Mouse (Mus musculus): ENCODE data around the gene Tor3a. TPM values are rescaled to one million over a fixed set of nuclear protein-coding genes. Genes with fewer than 3 reads are reported as not detected.

The Tor3a gene
- polyA plus RNA-seq (2012; rRNA removed): 7.4 and 9.1 TPM in 2 replicates

GRCm38 (mm10) chr1:156674195-156675000 lies at the start of gene Tor3a:
TSS of gene Tor3a (minus strand) at chr1:156674356.
- peak within 1 kb of the TSS; percentile 77 for H3K4me3 ChIP-seq (ENCODE audit: insufficient read depth, low read length)
- no peak within 1 kb of the TSS for H3K27ac ChIP-seq (ENCODE audit: insufficient read depth, low read length)
- TF ChIP-seq POLR2A (IDR thresholded peaks at IDR 0.05; ENCODE audit: extremely low read depth, insufficient read depth, low read length): 0 out of 2 replicates have a peak, but pooled peaks have one; percentile 15
- no peak for TF ChIP-seq CTCF (IDR thresholded peaks at IDR 0.05; ENCODE audit: extremely low read depth, insufficient read depth, low read length)
- no peaks in the 10 kb centered on the region; the same call in 1 of the 2 replicates for H3K4me1 ChIP-seq (ENCODE audit: control insufficient read depth, insufficient read depth, low read length)

GRCm38 (mm10) chr1:156722089-156722488 lies 47.9 kb upstream of the Tor3a start:
- no peak overlapping the region for H3K27ac ChIP-seq (ENCODE audit: insufficient read depth, low read length)
- H3K4me1 ChIP-seq (ENCODE audit: control insufficient read depth, insufficient read depth, low read length): peaks cover 2% of the 10 kb centered on the region; the same call in 1 of the 2 replicates
- TF ChIP-seq CTCF (IDR thresholded peaks at IDR 0.05; ENCODE audit: extremely low read depth, insufficient read depth, low read length): no peak
- no peak for TF ChIP-seq POLR2A (IDR thresholded peaks at IDR 0.05; ENCODE audit: extremely low read depth, insufficient read depth, low read length)
- H3K4me3 ChIP-seq (ENCODE audit: insufficient read depth, low read length): no peak overlapping the region

- Histone ChIP-seq H3K4me1 (ENCODE audit: control insufficient read depth, insufficient read depth, low read length) (peaks cover 3% of the 10 kb centered on the region; the same call in 1 of the 2 replicates), H3K4me3 (ENCODE audit: insufficient read depth, low read length) (no peak overlapping the region), H3K27ac (ENCODE audit: insufficient read depth, low read length) (no peak overlapping the region)
- TF ChIP-seq POLR2A (IDR thresholded peaks at IDR 0.05; ENCODE audit: extremely low read depth, insufficient read depth, low read length) (no peak), CTCF (IDR thresholded peaks at IDR 0.05; ENCODE audit: extremely low read depth, insufficient read depth, low read length) (no peak)
These were observed 45.9 kb upstream of the Tor3a start for GRCm38 (mm10) chr1:156720046-156720445.

- Histone ChIP-seq H3K4me3 (ENCODE audit: insufficient read depth, low read length) (peak within 1 kb of the TSS; percentile 96), H3K4me1 (ENCODE audit: control insufficient read depth, insufficient read depth, low read length) (peaks cover 3% of the 10 kb centered on the region; the same call in 1 of the 2 replicates), H3K27ac (ENCODE audit: insufficient read depth, low read length) (peak within 1 kb of the TSS; percentile 74)
- TF ChIP-seq POLR2A (IDR thresholded peaks at IDR 0.05; ENCODE audit: extremely low read depth, insufficient read depth, low read length): peak; percentile 37; the same call in 1 of the 2 replicates
- no peak for TF ChIP-seq CTCF (IDR thresholded peaks at IDR 0.05; ENCODE audit: extremely low read depth, insufficient read depth, low read length)
These were observed 45.0 kb upstream of the Tor3a start, which contains the start of gene Fam20b for GRCm38 (mm10) chr1:156718950-156719805. TSS of gene Fam20b (minus strand) at chr1:156719086.

- Histone ChIP-seq H3K4me3 (ENCODE audit: insufficient read depth, low read length) (peak overlapping the region; percentile 96), H3K27ac (ENCODE audit: insufficient read depth, low read length) (peak overlapping the region; percentile 74), H3K4me1 (ENCODE audit: control insufficient read depth, insufficient read depth, low read length) (peaks cover 3% of the 10 kb centered on the region; the same call in 1 of the 2 replicates)
- no peak for TF ChIP-seq POLR2A (IDR thresholded peaks at IDR 0.05; ENCODE audit: extremely low read depth, insufficient read depth, low read length)
- no peak for TF ChIP-seq CTCF (IDR thresholded peaks at IDR 0.05; ENCODE audit: extremely low read depth, insufficient read depth, low read length)
These were observed 44.3 kb upstream of the Tor3a start for GRCm38 (mm10) chr1:156718286-156718949.

GRCm38 (mm10) chr1:156717751-156718285 lies 43.7 kb upstream of the Tor3a start:
- H3K27ac ChIP-seq (ENCODE audit: insufficient read depth, low read length): no peak overlapping the region
- H3K4me3 ChIP-seq (ENCODE audit: insufficient read depth, low read length): peak overlapping the region; percentile 96
- H3K4me1 ChIP-seq (ENCODE audit: control insufficient read depth, insufficient read depth, low read length): peaks cover 3% of the 10 kb centered on the region; the same call in 1 of the 2 replicates
- no peak for TF ChIP-seq POLR2A (IDR thresholded peaks at IDR 0.05; ENCODE audit: extremely low read depth, insufficient read depth, low read length)
- no peak for TF ChIP-seq CTCF (IDR thresholded peaks at IDR 0.05; ENCODE audit: extremely low read depth, insufficient read depth, low read length)

- TF ChIP-seq CTCF (IDR thresholded peaks at IDR 0.05; ENCODE audit: extremely low read depth, insufficient read depth, low read length): no peak
- no peak for TF ChIP-seq POLR2A (IDR thresholded peaks at IDR 0.05; ENCODE audit: extremely low read depth, insufficient read depth, low read length)
- H3K27ac ChIP-seq (ENCODE audit: insufficient read depth, low read length): no peak overlapping the region
- no peak overlapping the region for H3K4me3 ChIP-seq (ENCODE audit: insufficient read depth, low read length)
- H3K4me1 ChIP-seq (ENCODE audit: control insufficient read depth, insufficient read depth, low read length): peaks cover 3% of the 10 kb centered on the region; the same call in 1 of the 2 replicates
These were observed 42.5 kb upstream of the Tor3a start for GRCm38 (mm10) chr1:156716681-156717080.

- no peak overlapping the region for H3K4me3 ChIP-seq (ENCODE audit: insufficient read depth, low read length)
- H3K4me1 ChIP-seq (ENCODE audit: control insufficient read depth, insufficient read depth, low read length): no peaks in the 10 kb centered on the region
- no peak overlapping the region for H3K27ac ChIP-seq (ENCODE audit: insufficient read depth, low read length)
- TF ChIP-seq CTCF (IDR thresholded peaks at IDR 0.05; ENCODE audit: extremely low read depth, insufficient read depth, low read length): no peak
- TF ChIP-seq POLR2A (IDR thresholded peaks at IDR 0.05; ENCODE audit: extremely low read depth, insufficient read depth, low read length): no peak
These were observed 36.4 kb upstream of the Tor3a start for GRCm38 (mm10) chr1:156710472-156711098.
